Mouse (Mus musculus): Measurements from ENCODE around the gene Csnk1g1.

Csnk1g1 gene

GRCm38 (mm10) chr9:65908394-65909300 lies at the start of gene Csnk1g1, which contains the start of gene Trip4:
Gene Csnk1g1, plus strand, starts transcription at chr9:65908924.
Gene Trip4, minus strand, starts transcription at chr9:65908794.
- peak; percentile 77 for DNase-seq (ENCODE audit: low spot score)

GRCm38 (mm10) chr9:65859656-65860055 lies 49.1 kb upstream of the Csnk1g1 start:
- no peak for DNase-seq (ENCODE audit: low spot score)

- DNase-seq (ENCODE audit: low spot score): peak; percentile 79
Observed at GRCm38 (mm10) chr9:65884564-65885315, 24.0 kb upstream of the Csnk1g1 start.

- peak; percentile 31 for DNase-seq (ENCODE audit: low spot score)
Observed at GRCm38 (mm10) chr9:65890143-65890628, 18.5 kb upstream of the Csnk1g1 start, which contains the start of gene Pclaf. Gene Pclaf, plus strand, starts transcription at chr9:65890237.

- no peak for DNase-seq (ENCODE audit: low spot score)
Observed at GRCm38 (mm10) chr9:65891126-65891525, 17.6 kb upstream of the Csnk1g1 start.

GRCm38 (mm10) chr9:65896977-65897376 lies 11.7 kb upstream of the Csnk1g1 start:
- no peak for DNase-seq (ENCODE audit: low spot score)

GRCm38 (mm10) chr9:65902879-65903278 lies 5.8 kb upstream of the Csnk1g1 start:
- no peak for DNase-seq (ENCODE audit: low spot score)

- no peak for DNase-seq (ENCODE audit: low spot score)
Observed at GRCm38 (mm10) chr9:65903419-65903818, 5.3 kb upstream of the Csnk1g1 start.

GRCm38 (mm10) chr9:65909301-65909801 lies 627 bp downstream of the Csnk1g1 start:
- peak; percentile 49 for DNase-seq (ENCODE audit: low spot score)

GRCm38 (mm10) chr9:65909837-65910236 lies 1.1 kb downstream of the Csnk1g1 start:
- no peak for DNase-seq (ENCODE audit: low spot score)

GRCm38 (mm10) chr9:65913976-65914375 lies 5.3 kb downstream of the Csnk1g1 start:
- DNase-seq (ENCODE audit: low spot score): no peak

GRCm38 (mm10) chr9:65917015-65917414 lies 8.3 kb downstream of the Csnk1g1 start:
- DNase-seq (ENCODE audit: low spot score): no peak

GRCm38 (mm10) chr9:65928456-65928855 lies 19.7 kb downstream of the Csnk1g1 start:
- DNase-seq (ENCODE audit: low spot score): no peak

GRCm38 (mm10) chr9:65929826-65930225 lies 21.1 kb downstream of the Csnk1g1 start:
- no peak for DNase-seq (ENCODE audit: low spot score)

GRCm38 (mm10) chr9:65937566-65937965 lies 28.8 kb downstream of the Csnk1g1 start:
- no peak for DNase-seq (ENCODE audit: low spot score)

GRCm38 (mm10) chr9:65951082-65951587 lies 42.4 kb downstream of the Csnk1g1 start:
- DNase-seq (ENCODE audit: low spot score): no peak

GRCm38 (mm10) chr9:65970009-65970408 lies 61.3 kb downstream of the Csnk1g1 start:
- no peak for DNase-seq (ENCODE audit: low spot score)

- no peak for DNase-seq (ENCODE audit: low spot score)
Observed at GRCm38 (mm10) chr9:65973206-65973605, 64.5 kb downstream of the Csnk1g1 start.

GRCm38 (mm10) chr9:65975886-65976285 lies 67.2 kb downstream of the Csnk1g1 start:
- no peak for DNase-seq (ENCODE audit: low spot score)

- DNase-seq (ENCODE audit: low spot score): no peak
Observed at GRCm38 (mm10) chr9:65982841-65983240, 74.1 kb downstream of the Csnk1g1 start.

- no peak for DNase-seq (ENCODE audit: low spot score)
Observed at GRCm38 (mm10) chr9:65987021-65987420, 78.3 kb downstream of the Csnk1g1 start.

Measured in ovary, postnatal 10 days (tissue).